In the genomic region with DNA sequence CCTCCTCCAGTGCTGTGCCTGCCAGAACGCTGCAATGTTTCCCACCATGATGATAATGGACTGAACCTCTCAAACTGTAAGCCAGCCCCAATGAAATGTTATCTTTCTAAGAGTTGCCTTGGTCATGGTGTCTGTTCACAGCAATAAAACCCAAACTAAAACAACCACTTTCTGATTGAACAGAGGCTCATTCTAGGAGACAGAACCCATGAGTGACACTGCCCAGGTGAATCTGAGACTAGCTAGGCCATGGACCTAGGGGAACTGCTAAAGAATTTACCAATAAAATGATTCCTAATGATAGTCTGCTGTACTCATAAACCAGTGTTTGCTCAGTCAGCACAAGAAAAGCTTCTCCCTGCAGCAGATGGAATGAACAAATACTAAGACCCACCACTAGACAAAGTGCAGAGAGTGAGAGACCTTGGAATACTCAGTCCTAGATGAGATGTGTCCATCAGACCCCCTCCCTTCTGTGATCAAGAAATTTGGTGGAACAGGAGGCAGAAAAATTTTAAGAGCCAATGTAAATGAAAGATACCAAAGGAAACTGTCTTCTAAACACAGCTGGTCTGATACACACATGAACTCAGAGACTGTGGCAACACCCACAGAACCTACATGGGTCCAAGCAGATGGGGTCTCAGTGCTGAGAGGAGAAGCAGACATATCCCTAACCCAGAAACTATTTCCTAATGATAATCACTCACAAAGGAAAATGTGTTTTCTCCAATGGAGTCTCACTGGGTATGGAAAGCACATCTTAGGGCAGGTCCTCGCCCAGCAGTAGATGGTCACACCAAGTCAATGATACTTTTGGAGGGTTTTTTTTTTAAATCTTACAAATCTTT, we compare ENCODE assay signal across 44 mouse cellular contexts. TPM values are rescaled to one million over a fixed set of nuclear protein-coding genes. Genes with fewer than 3 reads are reported as not detected.
"Had no signal": no experiment of that assay in that cellular context is flagged by ENCODE, and none has a peak within 500 bp of the region (broad histone marks: within the 10 kb centered on the region; RNA-seq: fewer than 3 reads in every experiment).

No protein-coding gene starts in this region.

- ATAC-seq: hindbrain, embryonic 16.5 days; hindbrain, postnatal 0 days; inflammation-experienced regulatory T-cells, adult 6 months; intestine, embryonic 15.5 days; intestine, embryonic 16.5 days; intestine, postnatal 0 days had no signal

- H3K4me1 ChIP-seq: heart, embryonic 10.5 days; heart, embryonic 15.5 days; hindbrain, embryonic 10.5 days; hindbrain, embryonic 12.5 days; hindbrain, embryonic 13.5 days; hindbrain, embryonic 15.5 days; intestine, embryonic 15.5 days; kidney, embryonic 15.5 days had no signal

- DNase-seq: heart, postnatal 10 days; heart, postnatal 14 days; heart, postnatal 36 days; heart, postnatal 4 days; kidney, adult 11 months; kidney, adult 18-20 months; kidney, adult 2 months; kidney, adult 8-10 months; kidney, adult 9 months; kidney, postnatal 10 days; kidney, postnatal 14 days; kidney, postnatal 25 days; kidney, postnatal 36 days; kidney, postnatal 4 days; layer of hippocampus, adult 9-11 months; layer of hippocampus, postnatal 36 days had no signal

- H3K9ac ChIP-seq: heart, embryonic 12.5 days; heart, embryonic 13.5 days; heart, embryonic 15.5 days; hindbrain, embryonic 12.5 days; hindbrain, embryonic 13.5 days; hindbrain, embryonic 15.5 days; intestine, embryonic 15.5 days; kidney, embryonic 15.5 days had no signal

- H3K27ac ChIP-seq: heart, embryonic 10.5 days; heart, embryonic 13.5 days; heart, embryonic 15.5 days; hindbrain, embryonic 10.5 days; hindbrain, embryonic 12.5 days; hindbrain, embryonic 13.5 days; hindbrain, embryonic 15.5 days; hindbrain, postnatal 0 days; intestine, embryonic 15.5 days; kidney, embryonic 15.5 days; kidney, postnatal 0 days; layer of hippocampus, adult 2 months; left cerebral cortex, adult 2 months had no signal

- H3K27me3 ChIP-seq: heart, embryonic 12.5 days; heart, embryonic 13.5 days; heart, embryonic 15.5 days; hindbrain, embryonic 12.5 days; hindbrain, embryonic 13.5 days; hindbrain, embryonic 15.5 days; intestine, embryonic 15.5 days; kidney, embryonic 15.5 days had no signal

- H3K4me2 ChIP-seq: heart, embryonic 11.5 days; heart, embryonic 12.5 days; heart, embryonic 13.5 days; heart, embryonic 15.5 days; hindbrain, embryonic 12.5 days; hindbrain, embryonic 13.5 days; hindbrain, embryonic 15.5 days; intestine, embryonic 15.5 days; kidney, embryonic 15.5 days had no signal

- H3K4me3 ChIP-seq: heart, embryonic 10.5 days; heart, embryonic 12.5 days; heart, embryonic 13.5 days; heart, embryonic 15.5 days; hindbrain, embryonic 10.5 days; hindbrain, embryonic 12.5 days; hindbrain, embryonic 13.5 days; hindbrain, embryonic 15.5 days; intestine, embryonic 15.5 days; kidney, embryonic 15.5 days; layer of hippocampus, adult 2 months; left cerebral cortex, adult 2 months had no signal

- H3K9me3 ChIP-seq: hindbrain, embryonic 12.5 days; hindbrain, embryonic 13.5 days; hindbrain, embryonic 15.5 days; intestine, embryonic 15.5 days; kidney, embryonic 15.5 days had no signal

RNA-seq across cellular contexts. Expression of a gene that starts 59.5 kb away (rescaled TPM):
- total RNA-seq: heart, postnatal 25 days; hematopoietic stem cell, adult 5-6 weeks; hindbrain, postnatal 0 days; layer of hippocampus, adult 18-20 months; layer of hippocampus, adult 2 months; layer of hippocampus, postnatal 14 days; layer of hippocampus, postnatal 25 days; layer of hippocampus, postnatal 36 days; left cerebral cortex, adult 18-20 months; left cerebral cortex, adult 8-10 months had no signal
- polyA plus RNA-seq: hindbrain, embryonic 10.5 days; hindbrain, embryonic 11.5 days; hindbrain, embryonic 12.5 days; hindbrain, embryonic 16.5 days; inflammation-experienced regulatory T-cells, adult 6 months; large intestine, adult 2 months had no signal
